Mouse (Mus musculus): ENCODE measurements around the gene Pank4.

GRCm38 (mm10) chr4:155009216-155009615, 45.3 kb downstream of the Pank4 start:
- no peak for TF ChIP-seq CTCF (IDR thresholded peaks at IDR 0.05; ENCODE audit: low read depth)
- no peak for TF ChIP-seq EP300 (IDR thresholded peaks at IDR 0.05; ENCODE audit: low read depth)
